Mouse (Mus musculus) spleen, adult 2 months (tissue): Measurements from ENCODE around the gene 1600012H06Rik.
"Not testable (repeated sequence)": the region's sequence is repeated elsewhere in the genome, so short reads cannot be mapped to it uniquely, and the experiment has no call there.

Experiments used
- CTCF ChIP-seq: fragments of 200-500 bp; IDR thresholded peaks from 2 replicates; pipeline ENCODE4 v1.5.1; 2011; ENCODE audit warnings: mild to moderate bottlenecking, inconsistent platforms; ENCODE audit not compliant: insufficient read depth, insufficient read length, insufficient replicate concordance; ENCODE audit errors: extremely low read depth
- POLR2A ChIP-seq: fragments of 200-500 bp; IDR thresholded peaks from 2 replicates; pipeline ENCODE4 v1.6.1; 2011; ENCODE audit warnings: low read depth, low read length, inconsistent platforms

GRCm38 (mm10) chr17:15000047-15000446, 57.1 kb downstream of the 1600012H06Rik start:
- TF ChIP-seq CTCF, POLR2A: not testable (repeated sequence)
